Mouse (Mus musculus) splenic B cell, adult 2 months (primary cell): ENCODE data around the gene Sox2.

Experiments
- DNase-seq: peaks from one replicate; pipeline ENCODE4 v3.0.0-alpha.2; 2011; ENCODE audit warnings: low read depth, low spot score
- H3K27me3 ChIP-seq: 2 replicates; pipeline ENCODE4 v1.6.1; 2012; ENCODE audit warnings: mild to moderate bottlenecking, low read length, moderate library complexity, mixed read lengths; ENCODE audit not compliant: control insufficient read depth, poor library complexity, insufficient read depth, severe bottlenecking
- H3K36me3 ChIP-seq: 2 replicates; pipeline ENCODE4 v1.6.1; 2012; ENCODE audit warnings: mild to moderate bottlenecking, low read length, moderate library complexity, mixed read lengths; ENCODE audit not compliant: control insufficient read depth, poor library complexity, insufficient read depth, severe bottlenecking

Sox2 gene

GRCm38 (mm10) chr3:34679439-34679838, 29.2 kb downstream of the Sox2 start:
- DNase-seq = no peak
- H3K27me3 ChIP-seq = no peaks in the 10 kb centered on the region
- no peaks in the 10 kb centered on the region for H3K36me3 ChIP-seq

DNA sequence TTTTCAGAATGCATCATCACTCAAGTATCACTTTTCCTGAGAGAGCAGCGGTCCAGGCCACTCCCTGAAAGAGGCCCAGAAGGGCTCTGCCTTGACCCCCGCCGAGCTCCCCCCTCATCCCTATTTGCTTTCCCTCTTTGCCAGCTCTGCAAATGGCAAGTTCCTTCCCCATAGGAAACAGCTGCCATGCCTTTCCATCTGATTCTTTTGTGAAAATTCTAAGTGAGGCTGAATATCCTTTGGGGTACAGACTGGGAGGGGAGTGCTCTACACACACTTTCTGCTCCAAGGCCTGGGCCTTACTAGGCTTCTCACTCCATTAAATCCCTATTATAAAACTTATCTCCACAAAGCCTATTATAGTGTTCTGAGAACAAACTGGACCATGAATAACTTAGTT, 29.7 kb downstream of the Sox2 start:
- DNase-seq = no peak
- H3K36me3 ChIP-seq = no peaks in the 10 kb centered on the region
- no peaks in the 10 kb centered on the region for H3K27me3 ChIP-seq

DNA sequence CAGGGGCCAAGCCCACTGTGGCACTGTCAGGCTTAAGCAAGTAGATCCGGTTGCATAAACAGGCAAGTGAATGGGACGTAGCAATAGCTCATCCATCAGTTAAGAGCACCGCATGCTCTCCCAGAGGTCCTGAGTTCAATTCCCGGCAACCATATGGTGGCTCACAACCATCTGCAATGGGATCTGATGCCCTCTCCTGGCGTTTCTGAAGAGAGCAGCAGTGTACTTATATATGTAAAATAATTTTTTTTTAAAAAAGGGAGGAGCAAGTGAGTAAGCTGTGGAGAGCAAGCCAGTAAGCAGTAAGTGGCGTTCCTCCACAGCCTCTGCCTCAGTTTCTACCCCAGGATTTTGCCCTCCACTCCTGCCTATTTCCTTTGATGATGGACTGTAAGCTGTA, 37.9 kb downstream of the Sox2 start:
- no peak for DNase-seq
- no peaks in the 10 kb centered on the region for H3K36me3 ChIP-seq
- H3K27me3 ChIP-seq = no peaks in the 10 kb centered on the region

GRCm38 (mm10) chr3:34691703-34692393, 41.6 kb downstream of the Sox2 start:
- H3K27me3 ChIP-seq = no peaks in the 10 kb centered on the region
- DNase-seq = no peak

GRCm38 (mm10) chr3:34692394-34692745, 42.2 kb downstream of the Sox2 start:
- no peak for DNase-seq
- Histone ChIP-seq H3K27me3 (no peaks in the 10 kb centered on the region), H3K36me3 (no peaks in the 10 kb centered on the region)

More at GRCm38 (mm10) chr3:34691703-34692393, 41.6 kb downstream of the Sox2 start:
- no peaks in the 10 kb centered on the region for H3K36me3 ChIP-seq
